Mouse (Mus musculus) neural tube, embryonic 15.5 days (tissue): ENCODE measurements at regions not wholly inside any gene's neighbourhood (a gene's known extent, or its start where the extent isn't known, plus 50 kb on each side); places are given as distances from the start of the nearest gene placed in this dataset.

ENCODE experiments used
- ATAC-seq: fragments of 200-750 bp; cut with Nextera tagmentation; 2 replicates; pipeline ENCODE4 v1.8.0; 2017; ENCODE audit warnings: mild to moderate bottlenecking, moderate TSS enrichment, moderate library complexity; ENCODE audit not compliant: low FRiP score
- H3K27ac ChIP-seq: fragments of 300-500 bp; sonication (generic); replicated peaks from 2 replicates; pipeline ENCODE4 v1.5.1; 2015; ENCODE audit warnings: mild to moderate bottlenecking, inconsistent platforms
- H3K27me3 ChIP-seq: fragments of 300-500 bp; sonication (generic); replicated peaks from 2 replicates; pipeline ENCODE4 v1.6.1; 2015; ENCODE audit warnings: inconsistent platforms
- H3K36me3 ChIP-seq: fragments of 300-500 bp; sonication (generic); 2 replicates; pipeline ENCODE4 v1.6.1; 2015; ENCODE audit warnings: inconsistent platforms
- H3K4me1 ChIP-seq: fragments of 300-500 bp; sonication (generic); 2 replicates; pipeline ENCODE4 v1.6.1; 2015; ENCODE audit warnings: inconsistent platforms
- H3K4me2 ChIP-seq: fragments of 300-500 bp; sonication (generic); 2 replicates; pipeline ENCODE4 v1.6.1; 2015; ENCODE audit warnings: inconsistent platforms, mild to moderate bottlenecking, moderate library complexity
- H3K4me3 ChIP-seq: fragments of 300-500 bp; sonication (generic); replicated peaks from 2 replicates; pipeline ENCODE4 v1.5.1; 2015; ENCODE audit warnings: mild to moderate bottlenecking, inconsistent platforms
- H3K9ac ChIP-seq: fragments of 300-500 bp; sonication (generic); replicated peaks from 2 replicates; pipeline ENCODE4 v1.6.1; 2015; ENCODE audit warnings: mild to moderate bottlenecking, inconsistent platforms
- H3K9me3 ChIP-seq: fragments of 300-500 bp; sonication (generic); replicated peaks from 2 replicates; pipeline ENCODE4 v1.6.1; 2016; ENCODE audit warnings: inconsistent platforms
- WGBS: fragments of 180-500 bp; shearing (Covaris S2); methylation state at CpG from one replicate; pipeline ENCODE4 v1.1.7; 2015; ENCODE audit warnings: mixed read lengths; 5-methylcytosine and 5-hydroxymethylcytosine counted together

DNA sequence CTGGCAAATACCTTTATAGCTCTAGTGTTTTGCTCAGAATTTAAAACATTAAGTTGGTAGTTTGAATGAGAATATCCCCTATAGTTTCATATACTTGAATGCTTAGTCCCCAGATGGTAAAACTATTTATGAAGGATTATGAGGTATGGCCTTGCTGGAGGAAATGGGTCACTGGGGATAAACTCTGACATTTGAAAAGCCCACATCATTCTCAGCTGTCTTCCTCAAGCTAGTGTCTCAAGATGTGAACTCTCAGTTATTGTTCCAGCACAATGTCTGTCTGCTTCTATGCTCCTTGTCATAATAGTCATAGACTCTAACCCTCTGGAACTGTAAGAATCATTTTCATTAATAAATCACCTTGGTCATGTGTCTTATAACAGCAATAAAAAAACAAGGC lies 2004.1 kb upstream of the Gm8797 start:
- H3K4me1 ChIP-seq, result no peaks in the 10 kb centered on the region
- H3K4me3 ChIP-seq, result no peak overlapping the region
- no peaks in the 10 kb centered on the region for H3K27me3 ChIP-seq
- no peaks in the 10 kb centered on the region for H3K9me3 ChIP-seq
- H3K27ac ChIP-seq, result no peak overlapping the region
- H3K36me3 ChIP-seq, result no peaks in the 10 kb centered on the region
- no peak for ATAC-seq
- no peak overlapping the region for H3K9ac ChIP-seq
- H3K4me2 ChIP-seq, result no peak overlapping the region

DNA sequence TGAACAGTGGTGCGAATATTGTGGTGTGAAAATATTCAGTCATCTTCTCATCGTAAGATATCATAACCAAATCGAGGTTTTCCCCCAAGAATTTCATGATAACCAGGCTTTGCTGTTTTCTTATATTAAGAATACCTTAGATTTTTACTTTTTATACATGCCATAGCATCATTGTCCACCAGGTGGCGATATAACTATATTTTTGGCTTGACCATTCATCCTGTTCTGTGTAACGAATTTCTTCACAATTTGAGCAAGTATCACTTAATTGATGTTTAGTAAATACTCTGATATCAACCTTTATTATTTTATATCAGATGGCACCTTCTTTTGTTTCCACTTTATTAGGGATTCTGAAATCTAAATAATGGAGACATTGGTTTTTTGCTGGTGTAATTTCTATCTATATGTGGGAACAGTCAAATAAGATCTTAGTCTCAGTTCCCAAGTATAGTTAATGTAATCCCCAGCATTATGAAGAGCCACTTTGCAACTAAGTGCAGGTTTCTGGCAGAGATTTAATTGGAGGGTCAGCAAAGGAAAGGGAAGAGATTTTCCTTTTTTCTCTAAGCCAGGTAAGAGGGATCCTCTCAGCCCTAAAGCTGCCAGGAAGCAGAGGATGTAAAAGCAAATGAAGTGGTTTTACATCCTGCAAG lies 1998.9 kb upstream of the Gm8797 start:
- 15% methylated on average over 5 of the region's 5 CpGs for WGBS
- Histone ChIP-seq H3K9me3 (no peaks in the 10 kb centered on the region), H3K4me2 (no peak overlapping the region), H3K27ac (no peak overlapping the region), H3K4me3 (no peak overlapping the region), H3K4me1 (no peaks in the 10 kb centered on the region), H3K9ac (no peak overlapping the region), H3K36me3 (no peaks in the 10 kb centered on the region), H3K27me3 (no peaks in the 10 kb centered on the region)
- ATAC-seq, result peak; percentile 70; the same call in 1 of the 2 replicates

DNA sequence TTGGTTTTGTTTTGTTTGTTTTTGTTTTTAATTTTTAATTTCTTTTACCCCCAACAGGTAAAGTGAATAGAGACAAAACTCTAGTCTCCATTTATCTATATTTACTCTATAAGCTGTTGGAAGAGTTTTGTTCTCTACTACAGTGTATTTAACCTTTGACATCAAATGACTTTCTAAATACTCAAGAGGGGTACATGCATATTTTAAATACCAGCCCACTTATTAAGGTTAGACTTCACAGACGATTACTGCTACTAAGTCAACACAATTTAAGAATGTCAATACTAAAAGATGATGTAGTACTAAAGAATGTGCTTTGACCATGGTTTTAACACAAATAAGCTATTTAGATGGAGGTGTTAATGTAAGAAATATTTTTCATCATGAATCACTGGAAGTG lies 1989.3 kb upstream of the Gm8797 start:
- 66% methylated on average over 1 of the region's 1 CpGs for WGBS
- Histone ChIP-seq H3K4me1 (no peaks in the 10 kb centered on the region), H3K27ac (no peak overlapping the region), H3K36me3 (no peaks in the 10 kb centered on the region), H3K4me3 (no peak overlapping the region), H3K9ac (no peak overlapping the region), H3K4me2 (no peak overlapping the region), H3K9me3 (no peaks in the 10 kb centered on the region), H3K27me3 (no peaks in the 10 kb centered on the region)
- no peak for ATAC-seq

DNA sequence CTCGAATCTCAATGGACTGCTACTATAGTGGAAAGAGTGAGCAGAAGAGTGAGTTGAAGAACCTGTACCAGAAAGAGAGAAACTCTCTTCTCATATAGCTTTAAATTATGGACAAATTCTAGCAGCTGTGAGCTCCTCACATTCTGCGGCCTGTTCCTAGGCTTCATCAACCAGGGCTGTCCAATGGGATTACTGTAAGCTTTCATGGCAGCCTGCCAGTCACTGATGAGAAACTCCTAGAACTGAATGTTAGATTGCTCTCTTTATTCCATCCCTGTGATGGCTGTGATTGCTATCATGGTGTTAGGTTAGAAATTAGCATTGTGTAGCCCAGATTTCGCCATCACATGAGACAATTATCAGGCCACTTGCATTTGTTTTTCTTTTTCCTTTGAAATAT lies 1966.4 kb upstream of the Gm8797 start:
- H3K27me3 ChIP-seq, result no peaks in the 10 kb centered on the region
- H3K4me2 ChIP-seq, result no peak overlapping the region
- no peak overlapping the region for H3K4me3 ChIP-seq
- H3K9ac ChIP-seq, result no peak overlapping the region
- H3K36me3 ChIP-seq, result no peaks in the 10 kb centered on the region
- no peaks in the 10 kb centered on the region for H3K4me1 ChIP-seq
- H3K27ac ChIP-seq, result no peak overlapping the region
- no peaks in the 10 kb centered on the region for H3K9me3 ChIP-seq
- WGBS, result 68% methylated on average over 3 of the region's 3 CpGs
- ATAC-seq, result no peak

DNA sequence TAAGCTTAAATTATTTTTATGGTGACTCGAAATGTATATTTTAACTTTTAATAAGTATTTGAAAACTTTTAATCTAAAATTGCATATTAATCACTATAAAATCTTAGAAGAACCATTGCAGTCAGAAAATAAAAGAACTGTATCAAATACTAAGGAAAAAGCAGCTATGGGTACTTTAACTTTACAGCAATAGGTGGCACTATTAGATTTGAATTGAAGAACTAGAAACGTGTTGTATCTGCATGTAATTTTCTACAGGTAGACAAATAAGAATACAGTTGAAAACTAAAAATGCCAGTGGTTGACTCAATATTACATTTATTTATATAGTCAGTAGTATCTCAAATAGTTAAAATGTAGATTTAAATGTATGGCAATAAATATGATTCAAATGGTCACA lies 1964.6 kb upstream of the Gm8797 start:
- H3K9me3 ChIP-seq, result no peaks in the 10 kb centered on the region
- no peak overlapping the region for H3K4me2 ChIP-seq
- no peaks in the 10 kb centered on the region for H3K36me3 ChIP-seq
- no peak for ATAC-seq
- 57% methylated on average over 2 of the region's 2 CpGs for WGBS
- H3K4me1 ChIP-seq, result no peaks in the 10 kb centered on the region
- no peak overlapping the region for H3K9ac ChIP-seq
- no peak overlapping the region for H3K27ac ChIP-seq
- H3K27me3 ChIP-seq, result no peaks in the 10 kb centered on the region
- no peak overlapping the region for H3K4me3 ChIP-seq

DNA sequence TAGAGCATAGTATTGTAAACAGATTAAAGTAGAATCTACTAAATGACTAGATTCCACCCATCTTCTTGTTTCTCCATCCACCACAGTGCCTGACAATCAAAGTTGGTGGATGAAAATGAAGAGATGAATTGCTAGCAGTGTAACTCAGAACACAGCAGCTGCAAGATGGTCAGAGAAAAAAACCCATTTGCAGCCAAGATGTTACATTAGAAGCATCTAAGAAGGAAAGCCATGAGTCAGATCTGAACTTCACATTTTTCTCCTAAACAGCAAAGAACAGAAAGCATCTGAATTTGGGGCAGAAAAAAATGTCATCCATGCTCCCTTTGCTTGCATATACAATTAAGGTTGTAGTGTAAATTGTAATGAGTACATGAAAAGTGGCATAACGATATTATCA lies 1942.8 kb upstream of the Gm8797 start:
- Histone ChIP-seq H3K27me3 (no peaks in the 10 kb centered on the region), H3K4me2 (no peak overlapping the region), H3K9ac (no peak overlapping the region), H3K4me3 (no peak overlapping the region), H3K9me3 (no peaks in the 10 kb centered on the region), H3K36me3 (no peaks in the 10 kb centered on the region), H3K27ac (no peak overlapping the region), H3K4me1 (no peaks in the 10 kb centered on the region)
- ATAC-seq, result no peak
- WGBS, result 92% methylated on average over 1 of the region's 1 CpGs

DNA sequence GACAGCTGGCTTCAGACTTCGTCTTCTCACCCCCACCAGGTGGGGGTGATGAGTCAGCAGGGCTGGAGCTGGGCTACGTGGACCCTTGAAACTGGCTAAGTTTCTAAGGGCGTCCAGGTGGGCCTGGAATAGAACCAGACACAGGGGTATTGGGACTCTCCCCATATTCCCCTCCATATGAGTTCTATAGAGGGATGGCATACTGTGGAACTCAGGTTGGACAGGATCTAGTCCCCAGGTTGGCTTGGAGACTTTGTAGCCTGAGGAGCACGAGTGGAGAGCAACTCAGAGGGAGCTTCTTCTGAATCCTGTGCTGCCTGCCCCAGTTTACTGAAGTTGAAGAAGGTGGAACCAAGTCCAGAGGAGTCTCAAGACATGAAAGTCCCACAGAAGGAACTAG lies 1921.6 kb upstream of the Gm8797 start:
- no peak for ATAC-seq

DNA sequence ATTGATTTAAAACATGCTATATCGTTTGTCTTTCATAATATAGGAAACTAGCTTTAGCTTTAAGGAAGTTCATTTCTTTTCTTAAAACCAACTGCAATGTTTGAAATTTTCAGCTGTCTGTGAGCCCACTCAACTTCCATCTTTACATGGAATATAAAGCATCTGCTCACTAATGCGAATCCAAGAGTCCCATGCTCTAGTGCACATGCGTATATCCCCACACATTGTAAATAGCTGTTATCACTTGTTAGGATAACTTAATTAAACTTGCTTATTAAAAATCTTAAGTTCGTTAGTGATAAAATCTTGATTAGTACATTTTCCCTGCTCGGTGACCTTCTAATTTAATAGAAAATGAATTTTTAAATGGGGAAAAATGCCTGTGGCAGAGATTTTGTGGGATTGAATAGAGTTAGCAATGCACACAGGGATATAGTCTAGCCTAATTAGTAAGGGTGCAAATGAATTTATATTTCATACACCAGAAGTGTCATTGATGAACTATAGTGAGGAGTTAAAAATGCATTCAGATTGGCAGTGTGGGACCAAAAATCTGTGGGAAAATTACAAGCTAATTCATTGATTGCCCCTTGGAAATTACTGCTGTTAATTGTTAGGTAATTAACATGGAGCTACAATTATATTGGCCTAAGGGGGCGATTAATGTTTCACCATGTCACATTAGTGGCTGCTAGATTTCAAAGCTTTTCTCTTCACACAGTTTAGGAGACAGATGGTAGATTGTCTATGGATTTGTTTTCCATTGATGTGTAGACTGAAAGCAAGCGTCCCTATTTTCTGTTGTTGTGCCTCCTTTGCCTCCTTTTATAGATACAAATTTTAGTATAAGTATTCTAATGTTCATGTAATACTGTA lies 1919.0 kb upstream of the Gm8797 start:
- H3K4me2 ChIP-seq, result no peak overlapping the region
- H3K4me1 ChIP-seq, result no peaks in the 10 kb centered on the region
- ATAC-seq, result peak; percentile 79; the same call in 1 of the 2 replicates
- no peak overlapping the region for H3K27ac ChIP-seq
- no peaks in the 10 kb centered on the region for H3K9me3 ChIP-seq
- no peaks in the 10 kb centered on the region for H3K36me3 ChIP-seq
- no peaks in the 10 kb centered on the region for H3K27me3 ChIP-seq
- no peak overlapping the region for H3K9ac ChIP-seq
- 51% methylated on average over 7 of the region's 7 CpGs for WGBS
- no peak overlapping the region for H3K4me3 ChIP-seq

More for the DNA sequence above, 1921.6 kb upstream of the Gm8797 start:
- Histone ChIP-seq H3K36me3 (no peaks in the 10 kb centered on the region), H3K4me2 (no peak overlapping the region), H3K27ac (no peak overlapping the region), H3K27me3 (no peaks in the 10 kb centered on the region), H3K9ac (no peak overlapping the region), H3K4me3 (no peak overlapping the region), H3K9me3 (0 out of 2 replicates have a peak, but pooled peaks cover 4% of the 10 kb centered on the region), H3K4me1 (no peaks in the 10 kb centered on the region)
- 81% methylated on average over 4 of the region's 4 CpGs for WGBS
